Mouse (Mus musculus) liver, embryonic 14.5 days (tissue): Measurements from ENCODE around the gene Ssbp3.

Experiments used
- CTCF ChIP-seq: IDR thresholded peaks from 2 replicates; pipeline ENCODE4 v1.5.1; 2016; ENCODE audit warnings: antibody characterized with exemption, low read depth, control low read depth
- EP300 ChIP-seq: IDR thresholded peaks from 2 replicates; pipeline ENCODE4 v1.6.1; 2016; ENCODE audit warnings: antibody characterized with exemption, low read depth

- TF ChIP-seq CTCF (no peak), EP300 (no peak)
Observed at GRCm38 (mm10) chr4:107056088-107056487, 145.6 kb downstream of the Ssbp3 start.
